Mouse (Mus musculus) E14TG2a.4 (cell line): ENCODE measurements around the gene Fn1.

Experiments
- H3K27me3 ChIP-seq: 2 replicates; pipeline ENCODE4 v1.6.1; 2014; ENCODE audit warnings: low read length, control low read depth; ENCODE audit not compliant: insufficient read depth
- H3K36me3 ChIP-seq: 2 replicates; pipeline ENCODE4 v1.6.1; 2014; ENCODE audit warnings: low read length, control low read depth; ENCODE audit not compliant: insufficient read depth
- H3K4me1 ChIP-seq: replicated peaks from 2 replicates; pipeline ENCODE4 v1.6.1; 2014; ENCODE audit warnings: low read depth, low read length, control low read depth
- H3K4me3 ChIP-seq: replicated peaks from 2 replicates; pipeline ENCODE4 v1.5.1; 2014; ENCODE audit warnings: mild to moderate bottlenecking, low read length
- H3K9me3 ChIP-seq: 2 replicates; pipeline ENCODE4 v1.6.1; 2014; ENCODE audit warnings: low read length, control low read depth
- CTCF ChIP-seq: conservative IDR thresholded peaks from 2 replicates; pipeline ENCODE4 v1.5.1; 2014; ENCODE audit warnings: low read length
- NANOG ChIP-seq: IDR thresholded peaks from 2 replicates; pipeline ENCODE4 v1.6.1; 2014; ENCODE audit warnings: borderline replicate concordance, low read length, mixed read lengths
- POU5F1 ChIP-seq: IDR thresholded peaks from 2 replicates; pipeline ENCODE4 v1.6.1; 2014; ENCODE audit warnings: low read length, borderline replicate concordance

Gene Fn1

GRCm38 (mm10) chr1:71630243-71630642 is 22.8 kb downstream of the Fn1 start:
- Histone ChIP-seq H3K9me3 (no peaks in the 10 kb centered on the region), H3K4me1 (peaks cover 16% of the 10 kb centered on the region), H3K36me3 (peaks cover 98% of the 10 kb centered on the region), H3K4me3 (no peak overlapping the region), H3K27me3 (no peaks in the 10 kb centered on the region)
- TF ChIP-seq CTCF, result no peak
- 0 out of 2 replicates have a peak, but pooled peaks have one; percentile 26 for TF ChIP-seq NANOG
- TF ChIP-seq POU5F1, result no peak

- Histone ChIP-seq H3K4me1 (peaks cover 5% of the 10 kb centered on the region; the same call in 1 of the 2 replicates), H3K27me3 (no peaks in the 10 kb centered on the region), H3K4me3 (no peak overlapping the region), H3K9me3 (no peaks in the 10 kb centered on the region), H3K36me3 (peaks cover 100% of the 10 kb centered on the region)
- TF ChIP-seq POU5F1 (no peak), CTCF (no peak), NANOG (no peak)
Observed at GRCm38 (mm10) chr1:71623625-71624024, 29.4 kb downstream of the Fn1 start.

GRCm38 (mm10) chr1:71621526-71621925 is 31.5 kb downstream of the Fn1 start:
- TF ChIP-seq NANOG (no peak), CTCF (no peak)
- Histone ChIP-seq H3K4me1 (peaks cover 9% of the 10 kb centered on the region; the same call in 1 of the 2 replicates), H3K4me3 (no peak overlapping the region)

GRCm38 (mm10) chr1:71614545-71615246 is 38.3 kb downstream of the Fn1 start:
- H3K9me3 ChIP-seq, result no peaks in the 10 kb centered on the region
- peaks cover 100% of the 10 kb centered on the region for H3K36me3 ChIP-seq
- no peak overlapping the region for H3K4me3 ChIP-seq
- H3K4me1 ChIP-seq, result peaks cover 28% of the 10 kb centered on the region
- TF ChIP-seq CTCF, result no peak
- no peak for TF ChIP-seq POU5F1
- TF ChIP-seq NANOG, result no peak
- H3K27me3 ChIP-seq, result no peaks in the 10 kb centered on the region

More at GRCm38 (mm10) chr1:71621526-71621925, 31.5 kb downstream of the Fn1 start:
- peaks cover 100% of the 10 kb centered on the region for H3K36me3 ChIP-seq
- H3K27me3 ChIP-seq, result no peaks in the 10 kb centered on the region
- no peaks in the 10 kb centered on the region for H3K9me3 ChIP-seq

- peaks cover 36% of the 10 kb centered on the region for H3K4me1 ChIP-seq
- H3K27me3 ChIP-seq, result no peaks in the 10 kb centered on the region
- peaks cover 99% of the 10 kb centered on the region for H3K36me3 ChIP-seq
- no peak for TF ChIP-seq POU5F1
- TF ChIP-seq CTCF, result no peak
- TF ChIP-seq NANOG, result no peak
- no peak overlapping the region for H3K4me3 ChIP-seq
- no peaks in the 10 kb centered on the region for H3K9me3 ChIP-seq
Observed at GRCm38 (mm10) chr1:71612256-71612655, 40.7 kb downstream of the Fn1 start.

GRCm38 (mm10) chr1:71609916-71610315 is 43.1 kb downstream of the Fn1 start:
- peaks cover 99% of the 10 kb centered on the region for H3K36me3 ChIP-seq
- TF ChIP-seq NANOG, result no peak
- TF ChIP-seq POU5F1, result no peak
- TF ChIP-seq CTCF, result no peak
- no peak overlapping the region for H3K4me3 ChIP-seq
- no peaks in the 10 kb centered on the region for H3K9me3 ChIP-seq
- no peaks in the 10 kb centered on the region for H3K27me3 ChIP-seq
- H3K4me1 ChIP-seq, result peaks cover 36% of the 10 kb centered on the region

DNA sequence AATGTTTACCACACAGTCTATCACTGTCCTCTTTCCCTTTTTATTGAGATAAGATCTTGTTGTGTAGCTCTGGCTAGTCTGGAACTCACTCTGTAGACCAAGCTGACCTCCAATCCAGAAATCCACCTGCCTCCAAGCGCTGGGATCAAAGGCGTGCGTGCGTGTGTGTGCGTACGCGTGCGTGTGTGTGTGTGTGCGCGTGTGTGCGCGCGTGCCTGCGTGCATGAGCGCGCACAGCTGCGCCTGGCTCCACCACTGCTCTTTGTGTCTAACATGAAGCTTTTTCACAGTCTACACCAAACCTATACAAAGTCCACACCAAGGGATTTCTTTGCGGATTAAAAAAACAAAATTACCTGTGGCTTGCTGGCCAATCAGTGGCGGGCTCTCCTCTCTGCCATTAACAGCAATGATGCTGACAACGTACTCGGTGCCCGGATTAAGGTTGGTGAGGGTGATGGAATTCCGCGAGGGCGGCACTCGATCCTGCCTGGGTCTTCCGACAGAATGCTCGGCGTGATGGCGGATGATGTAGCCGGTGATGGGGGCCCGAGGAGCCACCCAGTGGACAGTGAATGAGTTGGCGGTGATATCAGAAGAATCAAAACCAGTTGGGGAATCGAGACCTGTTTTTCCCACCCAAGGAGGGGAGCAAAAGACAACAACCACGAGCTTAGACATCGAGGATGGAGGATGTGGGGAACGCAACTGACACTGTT is 43.8 kb downstream of the Fn1 start:
- Histone ChIP-seq H3K27me3 (no peaks in the 10 kb centered on the region), H3K9me3 (no peaks in the 10 kb centered on the region), H3K4me1 (peaks cover 36% of the 10 kb centered on the region), H3K4me3 (peak overlapping the region; percentile 50), H3K36me3 (peaks cover 99% of the 10 kb centered on the region)
- TF ChIP-seq NANOG (no peak), CTCF (no peak), POU5F1 (no peak)

- Histone ChIP-seq H3K27me3 (no peaks in the 10 kb centered on the region), H3K9me3 (no peaks in the 10 kb centered on the region), H3K4me3 (no peak overlapping the region), H3K36me3 (peaks cover 99% of the 10 kb centered on the region), H3K4me1 (peaks cover 33% of the 10 kb centered on the region)
- TF ChIP-seq CTCF (no peak), NANOG (no peak), POU5F1 (no peak)
Observed at GRCm38 (mm10) chr1:71606600-71607325, 46.2 kb downstream of the Fn1 start.
